Mouse (Mus musculus) forebrain, embryonic 15.5 days (tissue): ENCODE data around the gene Odf3l1. TPM values are rescaled to one million over a fixed set of nuclear protein-coding genes. Genes with fewer than 3 reads are reported as not detected.
"Not testable (repeated sequence)": the region's sequence is repeated elsewhere in the genome, so short reads cannot be mapped to it uniquely, and the experiment has no call there.

Experiments used
- ATAC-seq: fragments of 200-750 bp; cut with Nextera tagmentation; replicated peaks from 2 replicates; pipeline ENCODE4 v1.8.0; 2017; ENCODE audit warnings: mild to moderate bottlenecking, moderate TSS enrichment, moderate library complexity
- H3K27ac ChIP-seq: fragments of 300-500 bp; sonication (generic); replicated peaks from 2 replicates; pipeline ENCODE4 v1.5.1; 2015; ENCODE audit warnings: mild to moderate bottlenecking, inconsistent platforms
- H3K27me3 ChIP-seq: fragments of 300-500 bp; sonication (generic); 2 replicates; pipeline ENCODE4 v1.6.1; 2015; ENCODE audit warnings: inconsistent platforms
- H3K36me3 ChIP-seq: fragments of 300-500 bp; sonication (generic); 2 replicates; pipeline ENCODE4 v1.6.1; 2015; ENCODE audit warnings: mild to moderate bottlenecking, inconsistent platforms
- H3K4me1 ChIP-seq: fragments of 300-500 bp; sonication (generic); 2 replicates; pipeline ENCODE4 v1.6.1; 2015; ENCODE audit warnings: inconsistent platforms
- H3K4me2 ChIP-seq: fragments of 300-500 bp; sonication (generic); replicated peaks from 2 replicates; pipeline ENCODE4 v1.6.1; 2015; ENCODE audit warnings: mild to moderate bottlenecking, inconsistent platforms
- H3K4me3 ChIP-seq: fragments of 300-500 bp; sonication (generic); 2 replicates; pipeline ENCODE4 v1.5.1; 2015; ENCODE audit warnings: mild to moderate bottlenecking, inconsistent platforms
- H3K9ac ChIP-seq: fragments of 300-500 bp; sonication (generic); replicated peaks from 2 replicates; pipeline ENCODE4 v1.6.1; 2015; ENCODE audit warnings: mild to moderate bottlenecking, inconsistent platforms
- H3K9me3 ChIP-seq: fragments of 300-500 bp; sonication (generic); 2 replicates; pipeline ENCODE4 v1.6.1; 2016; ENCODE audit warnings: inconsistent platforms
- WGBS: fragments of 180-500 bp; shearing (Covaris S2); methylation state at CpG from one replicate; pipeline ENCODE4 v1.1.7; 2015; ENCODE audit warnings: mixed read lengths; 5-methylcytosine and 5-hydroxymethylcytosine counted together
- polyA plus RNA-seq: library from polyadenylated mRNA; unstranded; fragments of >200 nt; fragmentation: Nextera tagmentation; extraction: Ambion mirVana; gene quantifications from 2 replicates; pipeline ENCODE4 v1.2.1, GENCODE M21; 2015

The Odf3l1 gene
- polyA plus RNA-seq: not detected in 2 replicates

GRCm38 (mm10) chr9:56864216-56864729 lies at the start of gene Odf3l1:
Odf3l1 (minus strand) TSS chr9:56864679.
- Histone ChIP-seq H3K4me1 (peaks cover 30% of the 10 kb centered on the region), H3K36me3 (no peaks in the 10 kb centered on the region), H3K27ac (no peak within 1 kb of the TSS), H3K4me3 (peak within 1 kb of the TSS; percentile 30), H3K27me3 (peaks cover 14% of the 10 kb centered on the region; the same call in 1 of the 2 replicates), H3K9ac (peak within 1 kb of the TSS; percentile 26; the same call in 1 of the 2 replicates), H3K4me2 (peak within 1 kb of the TSS; percentile 40), H3K9me3 (no peaks in the 10 kb centered on the region)
- ATAC-seq: no peak
- 15% methylated on average over 3 of the region's 3 CpGs for WGBS

- no peak overlapping the region for H3K4me3 ChIP-seq
- H3K27ac ChIP-seq: no peak overlapping the region
- H3K9me3 ChIP-seq: no peaks in the 10 kb centered on the region
- ATAC-seq: no peak
- no peaks in the 10 kb centered on the region for H3K4me1 ChIP-seq
- 86% methylated on average over 9 of the region's 9 CpGs for WGBS
- no peaks in the 10 kb centered on the region for H3K27me3 ChIP-seq
- H3K9ac ChIP-seq: no peak overlapping the region
- no peak overlapping the region for H3K4me2 ChIP-seq
- no peaks in the 10 kb centered on the region for H3K36me3 ChIP-seq
These were observed 49.5 kb upstream of the Odf3l1 start for GRCm38 (mm10) chr9:56913991-56914390.

GRCm38 (mm10) chr9:56911017-56911416 lies 46.5 kb upstream of the Odf3l1 start:
- Histone ChIP-seq H3K4me3 (no peak overlapping the region), H3K4me1 (no peaks in the 10 kb centered on the region), H3K27ac (no peak overlapping the region), H3K9ac (no peak overlapping the region), H3K36me3 (no peaks in the 10 kb centered on the region), H3K4me2 (no peak overlapping the region), H3K9me3 (no peaks in the 10 kb centered on the region), H3K27me3 (no peaks in the 10 kb centered on the region)
- 74% methylated on average over 1 of the region's 1 CpGs for WGBS
- ATAC-seq: no peak

- WGBS: 55% methylated on average over 4 of the region's 4 CpGs
- not testable (repeated sequence) for H3K4me3 ChIP-seq, H3K4me1 ChIP-seq, H3K36me3 ChIP-seq, H3K27ac ChIP-seq, ATAC-seq, H3K4me2 ChIP-seq, H3K27me3 ChIP-seq, H3K9ac ChIP-seq, H3K9me3 ChIP-seq
These were observed 45.5 kb upstream of the Odf3l1 start for GRCm38 (mm10) chr9:56909991-56910390.

GRCm38 (mm10) chr9:56907549-56907948 lies 43.1 kb upstream of the Odf3l1 start:
- ATAC-seq: no peak
- H3K27ac ChIP-seq: no peak overlapping the region
- no peaks in the 10 kb centered on the region for H3K27me3 ChIP-seq
- H3K36me3 ChIP-seq: no peaks in the 10 kb centered on the region
- WGBS: 85% methylated on average over 9 of the region's 9 CpGs
- H3K9ac ChIP-seq: no peak overlapping the region
- H3K4me3 ChIP-seq: no peak overlapping the region
- H3K9me3 ChIP-seq: no peaks in the 10 kb centered on the region
- H3K4me1 ChIP-seq: no peaks in the 10 kb centered on the region
- H3K4me2 ChIP-seq: no peak overlapping the region

GRCm38 (mm10) chr9:56903662-56904061 lies 39.2 kb upstream of the Odf3l1 start:
- H3K36me3 ChIP-seq: no peaks in the 10 kb centered on the region
- H3K27ac ChIP-seq: no peak overlapping the region
- no peak overlapping the region for H3K4me2 ChIP-seq
- H3K4me3 ChIP-seq: no peak overlapping the region
- no peak overlapping the region for H3K9ac ChIP-seq
- H3K9me3 ChIP-seq: no peaks in the 10 kb centered on the region
- no peak for ATAC-seq
- 79% methylated on average over 3 of the region's 3 CpGs for WGBS
- no peaks in the 10 kb centered on the region for H3K4me1 ChIP-seq
- H3K27me3 ChIP-seq: no peaks in the 10 kb centered on the region

- no peak for ATAC-seq
- 70% methylated on average over 8 of the region's 8 CpGs for WGBS
- no peak overlapping the region for H3K4me2 ChIP-seq
These were observed 36.7 kb upstream of the Odf3l1 start for GRCm38 (mm10) chr9:56901187-56901586.

GRCm38 (mm10) chr9:56900571-56900970 lies 36.1 kb upstream of the Odf3l1 start:
- H3K27me3 ChIP-seq: no peaks in the 10 kb centered on the region
- no peak for ATAC-seq
- H3K36me3 ChIP-seq: no peaks in the 10 kb centered on the region
- H3K4me3 ChIP-seq: no peak overlapping the region
- H3K9ac ChIP-seq: no peak overlapping the region
- no peak overlapping the region for H3K4me2 ChIP-seq
- no peaks in the 10 kb centered on the region for H3K9me3 ChIP-seq
- WGBS: 77% methylated on average over 9 of the region's 9 CpGs
- H3K27ac ChIP-seq: no peak overlapping the region
- no peaks in the 10 kb centered on the region for H3K4me1 ChIP-seq

More at GRCm38 (mm10) chr9:56901187-56901586, 36.7 kb upstream of the Odf3l1 start:
- Histone ChIP-seq H3K9me3 (no peaks in the 10 kb centered on the region), H3K9ac (no peak overlapping the region), H3K27ac (no peak overlapping the region), H3K4me3 (no peak overlapping the region), H3K4me1 (no peaks in the 10 kb centered on the region), H3K27me3 (no peaks in the 10 kb centered on the region), H3K36me3 (no peaks in the 10 kb centered on the region)

- Histone ChIP-seq H3K36me3 (no peaks in the 10 kb centered on the region), H3K27me3 (no peaks in the 10 kb centered on the region), H3K9me3 (no peaks in the 10 kb centered on the region), H3K9ac (no peak overlapping the region), H3K4me1 (no peaks in the 10 kb centered on the region), H3K4me2 (no peak overlapping the region), H3K4me3 (no peak overlapping the region), H3K27ac (no peak overlapping the region)
- no peak for ATAC-seq
These were observed 35.6 kb upstream of the Odf3l1 start for GRCm38 (mm10) chr9:56900060-56900459.

- Histone ChIP-seq H3K4me2 (no peak overlapping the region), H3K4me3 (no peak overlapping the region), H3K9me3 (no peaks in the 10 kb centered on the region), H3K9ac (no peak overlapping the region), H3K27me3 (no peaks in the 10 kb centered on the region), H3K27ac (no peak overlapping the region), H3K36me3 (no peaks in the 10 kb centered on the region), H3K4me1 (no peaks in the 10 kb centered on the region)
- 80% methylated on average over 11 of the region's 11 CpGs for WGBS
- ATAC-seq: no peak
These were observed 34.9 kb upstream of the Odf3l1 start for GRCm38 (mm10) chr9:56899409-56899808.

GRCm38 (mm10) chr9:56896779-56897178 lies 32.3 kb upstream of the Odf3l1 start:
- Histone ChIP-seq H3K9me3 (no peaks in the 10 kb centered on the region), H3K36me3 (no peaks in the 10 kb centered on the region), H3K27me3 (no peaks in the 10 kb centered on the region), H3K9ac (no peak overlapping the region), H3K27ac (no peak overlapping the region), H3K4me1 (peaks cover 7% of the 10 kb centered on the region), H3K4me2 (no peak overlapping the region), H3K4me3 (no peak overlapping the region)
- 88% methylated on average over 12 of the region's 12 CpGs for WGBS
- no peak for ATAC-seq

- H3K9me3 ChIP-seq: no peaks in the 10 kb centered on the region
- ATAC-seq: no peak
- 16% methylated on average over 3 of the region's 3 CpGs for WGBS
These were observed 29.5 kb upstream of the Odf3l1 start for GRCm38 (mm10) chr9:56894006-56894405.

GRCm38 (mm10) chr9:56893313-56893712 lies 28.8 kb upstream of the Odf3l1 start:
- no peaks in the 10 kb centered on the region for H3K9me3 ChIP-seq
- WGBS: 72% methylated on average over 8 of the region's 8 CpGs
- no peaks in the 10 kb centered on the region for H3K27me3 ChIP-seq
- H3K4me1 ChIP-seq: peaks cover 15% of the 10 kb centered on the region
- no peak overlapping the region for H3K9ac ChIP-seq
- H3K4me3 ChIP-seq: no peak overlapping the region
- H3K36me3 ChIP-seq: no peaks in the 10 kb centered on the region
- no peak overlapping the region for H3K27ac ChIP-seq
- H3K4me2 ChIP-seq: no peak overlapping the region
- ATAC-seq: no peak

More at GRCm38 (mm10) chr9:56894006-56894405, 29.5 kb upstream of the Odf3l1 start:
- H3K27me3 ChIP-seq: no peaks in the 10 kb centered on the region
- no peak overlapping the region for H3K4me3 ChIP-seq
- no peak overlapping the region for H3K4me2 ChIP-seq
- no peaks in the 10 kb centered on the region for H3K36me3 ChIP-seq
- no peak overlapping the region for H3K9ac ChIP-seq
- no peak overlapping the region for H3K27ac ChIP-seq
- H3K4me1 ChIP-seq: peaks cover 15% of the 10 kb centered on the region
